Mouse (Mus musculus) liver, adult 2 months (tissue): ENCODE data around the gene BC037034. TPM values are rescaled to one million over a fixed set of nuclear protein-coding genes. Genes with fewer than 3 reads are reported as not detected.
A peak's percentile ranks its signal among the peaks of the same experiment; 100 is the strongest.

Experiments used
- DNase-seq: peaks from one replicate; pipeline ENCODE4 v3.0.0-alpha.2; 2011; ENCODE audit warnings: low read depth, low spot score; ENCODE audit errors: extremely low read depth
- H3K27ac ChIP-seq: fragments of 200-500 bp; replicated peaks from 2 replicates; pipeline ENCODE4 v1.5.1; 2012; ENCODE audit warnings: low read depth, mild to moderate bottlenecking, control low read depth, inconsistent platforms, low read length; ENCODE audit not compliant: insufficient read depth
- H3K27me3 ChIP-seq: fragments of 200-500 bp; 2 replicates; pipeline ENCODE4 v1.6.1; 2012; ENCODE audit warnings: mild to moderate bottlenecking, moderate library complexity, low read length, inconsistent platforms; ENCODE audit not compliant: control insufficient read depth, insufficient read depth
- H3K36me3 ChIP-seq: fragments of 200-500 bp; 2 replicates; pipeline ENCODE4 v1.6.1; 2012; ENCODE audit warnings: low read length, inconsistent platforms; ENCODE audit not compliant: control insufficient read depth, insufficient read depth
- H3K4me1 ChIP-seq: fragments of 200-500 bp; 2 replicates; pipeline ENCODE4 v1.6.1; 2011; ENCODE audit warnings: low read length; ENCODE audit not compliant: control insufficient read depth, insufficient read depth
- H3K4me3 ChIP-seq: fragments of 200-500 bp; 2 replicates; pipeline ENCODE4 v1.5.1; 2011; ENCODE audit warnings: low read depth, mild to moderate bottlenecking, control low read depth, low read length, moderate library complexity; ENCODE audit not compliant: insufficient read depth
- H3K79me2 ChIP-seq: fragments of 200-500 bp; 2 replicates; pipeline ENCODE4 v1.6.1; 2012; ENCODE audit warnings: inconsistent platforms, mild to moderate bottlenecking, low read length, moderate library complexity; ENCODE audit not compliant: control insufficient read depth, insufficient read depth
- H3K9ac ChIP-seq: fragments of 200-500 bp; 2 replicates; pipeline ENCODE4 v1.6.1; 2012; ENCODE audit warnings: low read depth, mild to moderate bottlenecking, control low read depth, inconsistent platforms, low read length
- CTCF ChIP-seq: fragments of 200-500 bp; IDR thresholded peaks from 2 replicates; pipeline ENCODE4 v1.5.1; 2011; ENCODE audit warnings: low read depth, low read length, control low read depth
- POLR2A ChIP-seq: fragments of 200-500 bp; IDR thresholded peaks from 2 replicates; pipeline ENCODE4 v1.6.1; 2011; ENCODE audit warnings: low read length, control low read depth; ENCODE audit not compliant: insufficient read depth; ENCODE audit errors: extremely low read depth
- whole genome bisulfite sequencing: fragments of 180-500 bp; shearing (Covaris S2); methylation state at CpG from one replicate; pipeline ENCODE4 v1.1.7; 2018; 5-methylcytosine and 5-hydroxymethylcytosine counted together
- polyA plus RNA-seq: library from polyadenylated mRNA; depleted of rRNA; stranded (reverse); fragments of >200 nt; gene quantifications from 2 replicates; pipeline ENCODE4 v1.2.3, GENCODE M21; 2012
- total RNA-seq: library from RNA; depleted of rRNA; stranded (reverse); fragments of >200 nt; gene quantifications from 2 replicates; pipeline ENCODE4 v1.2.3, GENCODE M21; 2014

BC037034 gene
- total and polyA plus RNA-seq, 2 experiments = 3.1 to 24.1 TPM

- H3K36me3 ChIP-seq = no peaks in the 10 kb centered on the region
- TF ChIP-seq POLR2A (no peak), CTCF (0 out of 2 replicates have a peak, but pooled peaks have one; percentile 7)
These were observed 19.7 kb upstream of the BC037034 start for GRCm38 (mm10) chr5:138283540-138283939.

GRCm38 (mm10) chr5:138281798-138282197 lies 18.0 kb upstream of the BC037034 start:
- no peaks in the 10 kb centered on the region for H3K36me3 ChIP-seq
- 100% methylated on average over 2 of the region's 2 CpGs for WGBS
- H3K27ac ChIP-seq = no peak overlapping the region
- TF ChIP-seq POLR2A = no peak
- TF ChIP-seq CTCF = no peak
- no peaks in the 10 kb centered on the region for H3K4me1 ChIP-seq
- no peak overlapping the region for H3K9ac ChIP-seq
- H3K27me3 ChIP-seq = no peaks in the 10 kb centered on the region
- no peak for DNase-seq
- no peak overlapping the region for H3K4me3 ChIP-seq
- H3K79me2 ChIP-seq = no peaks in the 10 kb centered on the region

More at GRCm38 (mm10) chr5:138283540-138283939, 19.7 kb upstream of the BC037034 start:
- Histone ChIP-seq H3K4me3 (no peak overlapping the region), H3K27ac (no peak overlapping the region), H3K9ac (no peak overlapping the region), H3K79me2 (no peaks in the 10 kb centered on the region), H3K27me3 (no peaks in the 10 kb centered on the region), H3K4me1 (no peaks in the 10 kb centered on the region)
- 85% methylated on average over 1 of the region's 1 CpGs for WGBS
- no peak for DNase-seq

GRCm38 (mm10) chr5:138280829-138281228 lies 17.0 kb upstream of the BC037034 start:
- Histone ChIP-seq H3K27me3 (no peaks in the 10 kb centered on the region), H3K4me1 (no peaks in the 10 kb centered on the region)
- no peak for TF ChIP-seq CTCF
- TF ChIP-seq POLR2A = no peak

GRCm38 (mm10) chr5:138280425-138280768 lies 16.6 kb upstream of the BC037034 start:
- H3K9ac ChIP-seq = no peak overlapping the region
- no peak for TF ChIP-seq CTCF
- no peak for TF ChIP-seq POLR2A
- no peaks in the 10 kb centered on the region for H3K36me3 ChIP-seq
- H3K4me1 ChIP-seq = no peaks in the 10 kb centered on the region
- no peak overlapping the region for H3K27ac ChIP-seq
- H3K4me3 ChIP-seq = peak overlapping the region; percentile 3; the same call in 1 of the 2 replicates
- H3K27me3 ChIP-seq = no peaks in the 10 kb centered on the region
- no peak for DNase-seq
- H3K79me2 ChIP-seq = no peaks in the 10 kb centered on the region
- 24% methylated on average over 26 of the region's 26 CpGs for WGBS

More at GRCm38 (mm10) chr5:138280829-138281228, 17.0 kb upstream of the BC037034 start:
- Histone ChIP-seq H3K79me2 (no peaks in the 10 kb centered on the region), H3K27ac (no peak overlapping the region), H3K4me3 (no peak overlapping the region), H3K36me3 (no peaks in the 10 kb centered on the region), H3K9ac (no peak overlapping the region)
- WGBS = 93% methylated on average over 15 of the region's 15 CpGs
- DNase-seq = no peak

GRCm38 (mm10) chr5:138279585-138280424 lies 16.0 kb upstream of the BC037034 start, which contains the start of the genes Gm43720, Gpc2 and Stag3:
Gene Gm43720 (minus strand): TSS chr5:138279958.
Gene Gpc2 (minus strand): TSS chr5:138280005.
Gene Stag3 (plus strand): TSS chr5:138280240.
- Histone ChIP-seq H3K27ac (no peak within 1 kb of the TSS), H3K79me2 (no peaks in the 10 kb centered on the region), H3K4me3 (peak within 1 kb of the TSS; percentile 8; the same call in 1 of the 2 replicates), H3K9ac (no peak within 1 kb of the TSS), H3K36me3 (no peaks in the 10 kb centered on the region), H3K4me1 (no peaks in the 10 kb centered on the region), H3K27me3 (no peaks in the 10 kb centered on the region)
- TF ChIP-seq CTCF (no peak), POLR2A (no peak)
- DNase-seq = peak; percentile 67
- WGBS = 2% methylated on average over 56 of the region's 56 CpGs

- H3K27ac ChIP-seq = no peak overlapping the region
- H3K4me3 ChIP-seq = no peak overlapping the region
- no peaks in the 10 kb centered on the region for H3K36me3 ChIP-seq
- no peak for DNase-seq
- H3K79me2 ChIP-seq = no peaks in the 10 kb centered on the region
- H3K4me1 ChIP-seq = no peaks in the 10 kb centered on the region
- no peak for TF ChIP-seq CTCF
- TF ChIP-seq POLR2A = no peak
- no peaks in the 10 kb centered on the region for H3K27me3 ChIP-seq
- WGBS = 97% methylated on average over 7 of the region's 7 CpGs
- no peak overlapping the region for H3K9ac ChIP-seq
These were observed 14.2 kb upstream of the BC037034 start for GRCm38 (mm10) chr5:138277994-138278393.
